Mouse (Mus musculus) olfactory bulb, adult 2 months (tissue): ENCODE data around the gene Pdlim5. TPM values are rescaled to one million over a fixed set of nuclear protein-coding genes. Genes with fewer than 3 reads are reported as not detected.

Experiments
- H3K27ac ChIP-seq: fragments of 200-500 bp; 2 replicates; pipeline ENCODE4 v1.5.1; 2012; ENCODE audit warnings: low read depth, low read length; ENCODE audit not compliant: insufficient read depth
- H3K4me1 ChIP-seq: fragments of 200-500 bp; 2 replicates; pipeline ENCODE4 v1.6.1; 2012; ENCODE audit warnings: low read length; ENCODE audit not compliant: control insufficient read depth, insufficient read depth
- H3K4me3 ChIP-seq: fragments of 200-500 bp; 2 replicates; pipeline ENCODE4 v1.5.1; 2012; ENCODE audit warnings: mild to moderate bottlenecking, low read depth, low read length, moderate library complexity; ENCODE audit not compliant: insufficient read depth
- CTCF ChIP-seq: fragments of 200-500 bp; IDR thresholded peaks from 2 replicates; pipeline ENCODE4 v1.5.1; 2012; ENCODE audit warnings: low read depth, mild to moderate bottlenecking, low read length, moderate library complexity; ENCODE audit not compliant: insufficient read depth
- POLR2A ChIP-seq: fragments of 200-500 bp; IDR thresholded peaks from 2 replicates; pipeline ENCODE4 v1.6.1; 2012; ENCODE audit warnings: mild to moderate bottlenecking, low read depth, low read length, moderate library complexity; ENCODE audit not compliant: insufficient read depth
- WGBS: fragments of 180-500 bp; shearing (Covaris S2); methylation state at CpG from one replicate; pipeline ENCODE4 v1.1.7; 2018; 5-methylcytosine and 5-hydroxymethylcytosine counted together
- polyA plus RNA-seq: library from polyadenylated mRNA; stranded (reverse); fragments of >200 nt; gene quantifications from 2 replicates; pipeline ENCODE4 v1.2.4, GENCODE M21; 2012; ENCODE audit warnings: low replicate concordance; ENCODE audit not compliant: missing spikeins, insufficient read depth, insufficient read length

The Pdlim5 gene
- polyA plus RNA-seq, 1 experiment = not detected

- TF ChIP-seq CTCF (no peak), POLR2A (no peak)
- H3K27ac ChIP-seq = no peak overlapping the region
- 94% methylated on average over 1 of the region's 1 CpGs for WGBS
These were observed 143.4 kb downstream of the Pdlim5 start for GRCm38 (mm10) chr3:142252086-142252485.

DNA sequence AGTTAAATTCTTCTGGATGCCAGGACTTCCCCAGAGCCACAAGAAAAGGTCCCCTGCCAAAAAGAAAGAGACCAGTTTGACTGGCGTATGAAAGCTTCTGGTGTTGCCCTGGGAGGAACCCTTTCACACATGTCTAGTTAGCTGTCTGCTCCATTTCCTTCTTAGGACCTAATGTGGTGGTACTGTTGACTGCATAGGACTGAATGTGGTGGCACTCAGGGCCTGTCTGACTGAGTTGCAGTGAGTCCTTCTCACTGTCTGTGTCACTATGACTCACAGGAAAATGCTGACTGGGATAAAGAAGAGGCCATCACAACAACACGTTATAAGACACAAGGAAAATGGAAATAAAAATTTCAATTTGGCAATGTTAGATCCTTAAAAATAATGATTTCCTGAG is 146.0 kb downstream of the Pdlim5 start:
- WGBS = 86% methylated on average over 2 of the region's 2 CpGs
- TF ChIP-seq CTCF = no peak
- no peak for TF ChIP-seq POLR2A

More at GRCm38 (mm10) chr3:142252086-142252485, 143.4 kb downstream of the Pdlim5 start:
- no peaks in the 10 kb centered on the region for H3K4me1 ChIP-seq
- no peak overlapping the region for H3K4me3 ChIP-seq

DNA sequence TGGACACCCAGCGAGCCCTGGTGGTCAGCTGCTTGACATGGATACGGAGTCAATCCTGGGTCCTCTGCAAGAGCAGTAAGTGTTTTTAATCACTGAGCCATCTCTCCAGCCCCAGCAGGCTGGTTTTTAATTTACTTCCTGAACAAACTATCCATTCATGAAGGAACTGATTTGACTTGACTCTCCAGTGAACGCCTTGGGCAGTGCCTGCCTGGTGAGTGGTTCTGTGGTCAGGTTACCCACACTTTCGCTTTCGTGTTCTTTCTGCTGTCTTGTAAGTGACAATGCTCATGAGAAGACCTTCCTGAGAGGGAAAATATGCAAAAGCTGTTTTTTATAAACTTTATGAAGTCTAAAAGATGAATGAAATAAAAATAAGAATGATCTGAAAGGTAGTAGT is 152.2 kb downstream of the Pdlim5 start:
- 85% methylated on average over 5 of the region's 5 CpGs for WGBS
- TF ChIP-seq POLR2A (no peak), CTCF (no peak)

More for the DNA sequence above, 146.0 kb downstream of the Pdlim5 start:
- H3K4me3 ChIP-seq = no peak overlapping the region
- no peaks in the 10 kb centered on the region for H3K4me1 ChIP-seq
- no peak overlapping the region for H3K27ac ChIP-seq

GRCm38 (mm10) chr3:142239298-142239697 is 156.2 kb downstream of the Pdlim5 start:
- no peaks in the 10 kb centered on the region for H3K4me1 ChIP-seq
- no peak for TF ChIP-seq CTCF
- TF ChIP-seq POLR2A = no peak
- 98% methylated on average over 2 of the region's 2 CpGs for WGBS
- no peak overlapping the region for H3K4me3 ChIP-seq
- no peak overlapping the region for H3K27ac ChIP-seq

More for the DNA sequence above, 152.2 kb downstream of the Pdlim5 start:
- Histone ChIP-seq H3K4me1 (no peaks in the 10 kb centered on the region), H3K4me3 (no peak overlapping the region), H3K27ac (no peak overlapping the region)

DNA sequence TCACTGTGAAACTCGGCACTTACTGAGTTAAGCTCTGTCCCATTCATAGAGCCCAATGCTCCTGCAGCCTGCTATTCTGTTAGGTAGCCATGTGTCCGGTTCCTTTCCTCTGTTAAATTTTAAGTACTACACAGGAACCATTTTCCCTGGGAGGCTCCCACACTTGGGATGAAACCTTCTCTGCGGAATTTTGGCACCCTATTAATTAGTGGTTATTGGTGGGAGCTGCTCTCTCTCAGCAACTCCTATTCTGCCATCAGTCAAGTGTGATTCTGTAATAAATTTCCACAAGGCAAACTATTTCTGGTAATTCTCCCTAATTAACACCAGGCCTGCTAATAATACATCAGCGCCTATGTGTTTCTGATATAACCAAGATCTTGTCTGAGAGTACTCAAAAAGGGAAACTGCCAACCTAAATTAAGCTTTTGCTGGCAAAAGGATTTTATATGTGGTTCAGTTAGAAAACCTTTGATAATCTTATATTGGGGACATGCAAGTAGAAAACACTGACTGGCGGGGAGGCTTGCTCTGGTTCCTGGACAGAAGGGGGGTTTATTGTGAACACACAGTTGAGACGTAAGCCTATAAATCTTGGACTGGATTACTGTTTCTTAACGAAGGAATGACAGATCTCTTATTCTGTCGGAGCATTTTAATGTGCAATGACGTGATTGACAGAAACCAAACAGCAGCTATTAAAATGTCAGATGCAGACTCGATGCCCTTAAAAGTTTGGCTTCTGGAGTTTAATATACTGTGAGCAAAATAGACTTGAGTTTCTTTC is 157.0 kb downstream of the Pdlim5 start:
- TF ChIP-seq POLR2A (no peak), CTCF (no peak)
- Histone ChIP-seq H3K4me1 (no peaks in the 10 kb centered on the region), H3K27ac (no peak overlapping the region), H3K4me3 (no peak overlapping the region)
- WGBS = 46% methylated on average over 10 of the region's 10 CpGs

DNA sequence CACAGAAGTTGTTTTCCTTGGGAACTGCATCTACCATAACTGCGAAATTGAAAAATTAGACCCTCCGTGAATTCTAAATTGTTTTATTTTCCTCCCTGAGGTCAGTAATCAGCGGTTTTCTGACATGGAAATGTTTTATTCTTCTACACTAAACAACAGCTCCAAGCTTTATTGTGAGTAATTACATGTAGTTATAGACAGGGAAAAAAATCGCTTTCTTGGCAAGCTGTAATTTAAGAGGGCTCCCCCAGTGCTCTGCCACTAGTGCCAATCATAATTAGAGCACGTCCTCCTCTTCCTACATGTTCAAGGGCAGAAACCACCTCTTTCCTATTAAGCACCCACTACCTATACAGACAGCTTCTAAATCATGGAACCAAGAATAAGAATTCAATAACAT is 157.9 kb downstream of the Pdlim5 start:
- no peak for TF ChIP-seq CTCF
- no peak for TF ChIP-seq POLR2A
- no peak overlapping the region for H3K4me3 ChIP-seq
- WGBS = 34% methylated on average over 5 of the region's 5 CpGs
- H3K4me1 ChIP-seq = no peaks in the 10 kb centered on the region
- no peak overlapping the region for H3K27ac ChIP-seq

DNA sequence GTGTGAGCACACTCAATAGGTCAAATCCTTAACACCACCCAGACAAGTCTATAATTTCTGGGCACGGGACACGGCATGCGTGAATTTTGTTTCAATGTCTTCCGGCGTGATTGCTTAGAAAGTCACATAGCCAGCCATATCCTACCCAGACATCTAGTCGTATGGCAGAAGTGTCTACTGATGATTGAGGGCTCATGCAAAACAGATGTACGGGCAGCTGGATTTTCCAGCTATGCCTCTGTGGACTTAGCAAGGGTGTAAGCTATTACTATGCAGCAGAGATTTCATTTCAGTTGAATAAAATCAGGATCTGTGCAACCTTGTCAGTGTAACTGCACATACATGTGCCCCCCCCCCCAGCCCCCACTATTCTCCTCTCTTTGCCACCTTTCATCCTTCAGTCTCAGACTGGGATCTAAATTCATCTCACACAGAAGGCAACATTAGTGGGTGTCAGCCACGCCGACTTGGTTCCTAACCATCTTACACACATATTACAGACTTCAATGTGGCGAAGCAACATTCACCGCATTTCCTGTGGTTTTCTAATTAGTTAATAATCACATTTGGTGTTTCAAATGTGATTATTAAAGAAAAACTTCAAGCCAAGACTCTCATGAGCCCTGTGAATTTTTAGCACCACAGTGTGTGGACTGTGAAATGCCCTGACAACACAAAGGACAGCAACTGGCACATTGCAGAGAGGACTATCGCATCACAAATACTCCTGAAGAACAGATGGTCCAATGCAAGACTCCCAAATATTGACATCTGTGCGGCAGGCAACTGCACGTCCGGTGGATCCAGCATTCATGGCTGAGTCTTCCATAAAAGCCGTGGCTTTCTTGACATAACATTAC is 161.7 kb downstream of the Pdlim5 start:
- TF ChIP-seq CTCF (no peak), POLR2A (no peak)
- no peaks in the 10 kb centered on the region for H3K4me1 ChIP-seq
- no peak overlapping the region for H3K27ac ChIP-seq
- no peak overlapping the region for H3K4me3 ChIP-seq
- 87% methylated on average over 16 of the region's 16 CpGs for WGBS

GRCm38 (mm10) chr3:142228665-142229064 is 166.8 kb downstream of the Pdlim5 start:
- TF ChIP-seq POLR2A (no peak), CTCF (no peak)
- H3K4me3 ChIP-seq = no peak overlapping the region
- 89% methylated on average over 7 of the region's 7 CpGs for WGBS
- no peaks in the 10 kb centered on the region for H3K4me1 ChIP-seq
- H3K27ac ChIP-seq = no peak overlapping the region
